In genomic region chr6:128629771-128630739, GRCm38 (mm10) we compare ENCODE assay signal across 8 mouse cellular contexts. TPM values are rescaled to one million over a fixed set of nuclear protein-coding genes. Genes with fewer than 3 reads are reported as not detected.
DNase-seq lines count a peak whose midpoint lies in the region; ATAC-seq lines count a peak whose summit lies in the region.
"Not testable (repeated sequence)": the region's sequence is repeated elsewhere in the genome, so short reads cannot be mapped to it uniquely, and the experiment has no call there.
"Had no signal": no experiment of that assay in that cellular context is flagged by ENCODE, and none has a peak within 500 bp of the region (broad histone marks: within the 10 kb centered on the region; RNA-seq: fewer than 3 reads in every experiment).

No protein-coding gene starts in this region.

- not testable (repeated sequence) for H3K9ac ChIP-seq in embryonic facial prominence, embryonic 11.5 days (replicated peaks; ENCODE audit: low read length); limb, embryonic 11.5 days (ENCODE audit: low read length); midbrain, embryonic 11.5 days (ENCODE audit: low read length)

- ATAC-seq in embryonic facial prominence, embryonic 11.5 days (replicated peaks; ENCODE audit: insufficient number of reproducible peaks, low FRiP score, low TSS enrichment, low read depth), result peak; percentile 74
- peak; percentile 87 for ATAC-seq in limb, embryonic 11.5 days (ENCODE audit: insufficient number of reproducible peaks, low FRiP score, low TSS enrichment, low read depth)
- peak; percentile 94 for ATAC-seq in midbrain, embryonic 11.5 days (ENCODE audit: low FRiP score)

- H3K36me3 ChIP-seq in embryonic facial prominence, embryonic 11.5 days (replicated peaks; ENCODE audit: control insufficient read depth, insufficient read depth, low read depth, low read length); limb, embryonic 11.5 days (ENCODE audit: control insufficient read depth, insufficient read depth, low read length); midbrain, embryonic 11.5 days (ENCODE audit: control insufficient read depth, insufficient read depth, low read length): not testable (repeated sequence)

- H3K9me3 ChIP-seq in embryonic facial prominence, embryonic 11.5 days (replicated peaks; ENCODE audit: control insufficient read depth, low read length); limb, embryonic 11.5 days (ENCODE audit: control insufficient read depth, low read length); midbrain, embryonic 11.5 days (ENCODE audit: control insufficient read depth, low read length): not testable (repeated sequence)

- DNase-seq in adrenal gland, postnatal 14 days, result peak; percentile 42
- DNase-seq in embryonic facial prominence, embryonic 11.5 days (ENCODE audit: low spot score), result peak; percentile 81
- peak; percentile 16 to 27 for DNase-seq in heart, adult 9 months (ENCODE audit: low spot score in 2 of 2)
- peak; percentile 66 for DNase-seq in kidney, adult 9 months
- DNase-seq in limb, embryonic 11.5 days (ENCODE audit: low spot score), result peak; percentile 73
- DNase-seq in midbrain, embryonic 11.5 days (ENCODE audit: low spot score, missing footprints), result peak; percentile 93
- DNase-seq in right cerebral cortex, postnatal 25 days, result peak; percentile 39

- not testable (repeated sequence) for H3K4me1 ChIP-seq in embryonic facial prominence, embryonic 11.5 days (ENCODE audit: control insufficient read depth, insufficient read depth, low read length); limb, embryonic 11.5 days (ENCODE audit: control insufficient read depth, insufficient read depth, low read length); midbrain, embryonic 11.5 days (ENCODE audit: control insufficient read depth, insufficient read depth, low read length)

- not testable (repeated sequence) for H3K27me3 ChIP-seq in embryonic facial prominence, embryonic 11.5 days (ENCODE audit: control insufficient read depth, insufficient read depth, low read length); limb, embryonic 11.5 days (ENCODE audit: control insufficient read depth, insufficient read depth, low read length); midbrain, embryonic 11.5 days (ENCODE audit: control insufficient read depth, insufficient read depth, low read length)

- H3K4me3 ChIP-seq in embryonic facial prominence, embryonic 11.5 days (ENCODE audit: low read depth, low read length); limb, embryonic 11.5 days (ENCODE audit: low read depth, low read length); midbrain, embryonic 11.5 days (ENCODE audit: low read depth, low read length): not testable (repeated sequence)

- WGBS in embryonic facial prominence, embryonic 11.5 days, result 57% methylated on average over 12 of the region's 13 CpGs
- 61% methylated on average over 12 of the region's 13 CpGs for WGBS in limb, embryonic 11.5 days
- 59% methylated on average over 12 of the region's 13 CpGs for WGBS in midbrain, embryonic 11.5 days

- not testable (repeated sequence) for H3K27ac ChIP-seq in embryonic facial prominence, embryonic 11.5 days (replicated peaks; ENCODE audit: low read depth, low read length); limb, embryonic 11.5 days (replicated peaks; ENCODE audit: low read depth, low read length); midbrain, embryonic 11.5 days (ENCODE audit: low read depth, low read length)

- not testable (repeated sequence) for H3K4me2 ChIP-seq in embryonic facial prominence, embryonic 11.5 days (ENCODE audit: low read depth, low read length); limb, embryonic 11.5 days (ENCODE audit: low read depth, severe bottlenecking); midbrain, embryonic 11.5 days

RNA-seq across cellular contexts. Expression of gene Klrb1a, which starts 6.7 kb away (rescaled TPM):
- not detected in 2 replicates for total RNA-seq in adrenal gland, postnatal 14 days (2021)
- polyA plus RNA-seq in embryonic facial prominence, embryonic 11.5 days (2014; fragmentation: Nextera tagmentation; extraction: Ambion mirVana), result not detected in 2 replicates
- not detected in 2 replicates for polyA plus RNA-seq in limb, embryonic 11.5 days (2014; fragmentation: Nextera tagmentation; extraction: Ambion mirVana)
- polyA plus RNA-seq in midbrain, embryonic 11.5 days (2014; fragmentation: Nextera tagmentation; extraction: Ambion mirVana), result not detected in 2 replicates
- polyA plus RNA-seq: heart, embryonic 13.5 days had no signal

RNA-seq across cellular contexts. Expression of gene Clec2h, which starts 32.1 kb away (rescaled TPM):
- 3.4 and 5.1 TPM in 2 replicates for total RNA-seq in adrenal gland, postnatal 14 days (2021)
- not detected in 2 replicates for polyA plus RNA-seq in embryonic facial prominence, embryonic 11.5 days (2014; fragmentation: Nextera tagmentation; extraction: Ambion mirVana)
- not detected in 2 replicates for polyA plus RNA-seq in limb, embryonic 11.5 days (2014; fragmentation: Nextera tagmentation; extraction: Ambion mirVana)
- polyA plus RNA-seq in midbrain, embryonic 11.5 days (2014; fragmentation: Nextera tagmentation; extraction: Ambion mirVana), result not detected in 2 replicates
- polyA plus RNA-seq: heart, embryonic 13.5 days had no signal

RNA-seq across cellular contexts. Expression of gene A2ml1, which starts 48.6 kb away (rescaled TPM):
- 2.3 TPM in 1 of 2 replicates, not detected in the other for total RNA-seq in adrenal gland, postnatal 14 days (2021)
- polyA plus RNA-seq in embryonic facial prominence, embryonic 11.5 days (2014; fragmentation: Nextera tagmentation; extraction: Ambion mirVana), result not detected in 2 replicates
- polyA plus RNA-seq in limb, embryonic 11.5 days (2014; fragmentation: Nextera tagmentation; extraction: Ambion mirVana), result not detected in 2 replicates
- not detected in 2 replicates for polyA plus RNA-seq in midbrain, embryonic 11.5 days (2014; fragmentation: Nextera tagmentation; extraction: Ambion mirVana)

Comparison
In these comparisons a context has a peak if more than half of its experiments do, and no peak if none do; other contexts are left out.
1. DNase-seq: peak in every context shown above with its lines; median percentile 93 in midbrain, embryonic 11.5 days; 81 in embryonic facial prominence, embryonic 11.5 days; 73 in limb, embryonic 11.5 days; 66 in kidney, adult 9 months; 42 in adrenal gland, postnatal 14 days; 39 in right cerebral cortex, postnatal 25 days; 22 in heart, adult 9 months.